13 mouse cellular contexts compared by ENCODE assay signal in the genomic region with DNA sequence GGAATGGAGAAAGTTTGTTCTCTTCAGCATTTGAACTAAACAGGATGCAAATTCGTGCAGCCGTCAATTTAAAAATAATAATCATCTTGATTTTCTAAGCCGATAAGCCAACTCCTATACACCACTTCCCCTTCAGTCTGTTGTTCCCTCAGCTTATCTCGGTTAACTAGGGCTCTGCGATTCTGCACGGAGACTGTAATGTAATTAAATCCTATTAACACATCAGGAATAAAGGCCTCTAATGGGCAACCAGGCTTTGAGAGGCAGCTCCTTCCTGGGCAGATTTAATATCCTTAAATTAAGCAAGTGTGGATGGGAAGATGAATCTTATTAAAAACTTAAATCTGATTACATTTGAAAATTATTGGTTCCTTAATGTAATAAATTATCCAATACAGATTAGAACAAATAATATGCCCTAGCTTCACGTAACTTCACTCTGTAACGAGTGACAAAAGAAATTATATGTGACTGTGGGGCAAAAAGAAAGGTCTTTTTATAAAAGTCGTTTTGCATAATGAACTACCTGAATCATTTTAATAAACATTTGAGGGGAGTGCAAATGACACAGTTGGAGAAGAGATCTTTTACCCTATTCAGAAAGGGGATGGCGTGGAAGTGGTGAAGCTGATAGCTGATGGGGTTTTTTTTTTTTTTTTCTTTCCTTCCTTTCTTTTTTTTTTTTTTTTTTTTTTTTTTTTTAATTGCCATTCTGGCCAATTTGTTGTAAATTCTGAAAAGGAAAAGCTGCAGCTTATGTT.
DNase-seq lines count a peak whose midpoint lies in the region; ATAC-seq lines count a peak whose summit lies in the region.
"Had no signal": no experiment of that assay in that cellular context is flagged by ENCODE, and none has a peak within 500 bp of the region (broad histone marks: within the 10 kb centered on the region; RNA-seq: fewer than 3 reads in every experiment).

No protein-coding gene starts in this region.

- no peaks in the 10 kb centered on the region for H3K27me3 ChIP-seq in hindbrain, embryonic 11.5 days (ENCODE audit: control insufficient read depth, insufficient read depth, low read length)
- H3K27me3 ChIP-seq in hindbrain, embryonic 10.5 days (ENCODE audit: insufficient read depth, poor library complexity, severe bottlenecking), result no peaks in the 10 kb centered on the region
- no peaks in the 10 kb centered on the region for H3K27me3 ChIP-seq in forebrain, embryonic 16.5 days (replicated peaks; ENCODE audit: control insufficient read depth, insufficient read depth, low read length)
- no peaks in the 10 kb centered on the region for H3K27me3 ChIP-seq in midbrain, embryonic 12.5 days
- H3K27me3 ChIP-seq: heart, embryonic 15.5 days; lung, embryonic 15.5 days had no signal

- DNase-seq in hindbrain, embryonic 11.5 days (ENCODE audit: low spot score), result peak; percentile 11
- DNase-seq in hindbrain, embryonic 10.5 days (ENCODE audit: low spot score), result no peak
- DNase-seq in retina, embryonic 14.5 days (ENCODE audit: low spot score), result peak; percentile 58
- no peak for DNase-seq in adrenal gland, postnatal 4 days (ENCODE audit: low spot score in 2 of 2)
- DNase-seq in heart, postnatal 10 days, result no peak
- DNase-seq in gastrocnemius, postnatal 10 days, result no peak
- DNase-seq: adrenal gland, postnatal 14 days; thymus, adult 18-20 months had no signal

- intact Hi-C loops in heart, postnatal 10 days (cut with DNase I), result no loop called here

- H3K9ac ChIP-seq in hindbrain, embryonic 11.5 days (ENCODE audit: low read depth, low read length), result no peak overlapping the region
- H3K9ac ChIP-seq in forebrain, embryonic 16.5 days (replicated peaks; ENCODE audit: low read depth, low read length), result no peak overlapping the region
- H3K9ac ChIP-seq in midbrain, embryonic 12.5 days (replicated peaks), result no peak overlapping the region
- H3K9ac ChIP-seq: heart, embryonic 15.5 days; lung, embryonic 15.5 days had no signal

- H3K27ac ChIP-seq in hindbrain, embryonic 11.5 days (ENCODE audit: low read depth, low read length), result no peak overlapping the region
- H3K27ac ChIP-seq in hindbrain, embryonic 10.5 days, result no peak overlapping the region
- peak overlapping the region; percentile 82 for H3K27ac ChIP-seq in forebrain, embryonic 16.5 days (ENCODE audit: low read length)
- H3K27ac ChIP-seq in midbrain, embryonic 12.5 days (replicated peaks), result 0 out of 2 replicates have a peak overlapping the region, but pooled peaks have one; percentile 30
- H3K27ac ChIP-seq: heart, embryonic 15.5 days; lung, embryonic 15.5 days had no signal

- H3K4me3 ChIP-seq in hindbrain, embryonic 11.5 days (ENCODE audit: low read depth, low read length), result no peak overlapping the region
- H3K4me3 ChIP-seq in hindbrain, embryonic 10.5 days, result no peak overlapping the region
- H3K4me3 ChIP-seq in forebrain, embryonic 16.5 days (replicated peaks; ENCODE audit: low read length), result no peak overlapping the region
- H3K4me3 ChIP-seq in midbrain, embryonic 12.5 days, result no peak overlapping the region
- H3K4me3 ChIP-seq: heart, embryonic 15.5 days; lung, embryonic 15.5 days had no signal

- 37% methylated on average over 10 of the region's 10 CpGs for WGBS in hindbrain, embryonic 11.5 days
- 47% methylated on average over 10 of the region's 10 CpGs for WGBS in hindbrain, embryonic 10.5 days
- WGBS in forebrain, embryonic 16.5 days, result 4% methylated on average over 10 of the region's 10 CpGs
- WGBS in midbrain, embryonic 12.5 days, result 17% methylated on average over 10 of the region's 10 CpGs

- H3K9me3 ChIP-seq in hindbrain, embryonic 11.5 days (ENCODE audit: control insufficient read depth, low read length), result no peaks in the 10 kb centered on the region
- H3K9me3 ChIP-seq in hindbrain, embryonic 10.5 days, result no peaks in the 10 kb centered on the region
- no peaks in the 10 kb centered on the region for H3K9me3 ChIP-seq in forebrain, embryonic 16.5 days (ENCODE audit: control insufficient read depth, low read length)
- H3K9me3 ChIP-seq in midbrain, embryonic 12.5 days, result no peaks in the 10 kb centered on the region
- H3K9me3 ChIP-seq: heart, embryonic 15.5 days; lung, embryonic 15.5 days had no signal

- no peaks in the 10 kb centered on the region for H3K4me1 ChIP-seq in hindbrain, embryonic 11.5 days (replicated peaks; ENCODE audit: control insufficient read depth, insufficient read depth, low read length)
- peaks cover 18% of the 10 kb centered on the region for H3K4me1 ChIP-seq in hindbrain, embryonic 10.5 days (replicated peaks)
- peaks cover 20% of the 10 kb centered on the region for H3K4me1 ChIP-seq in forebrain, embryonic 16.5 days (replicated peaks; ENCODE audit: control insufficient read depth, insufficient read depth, low read length)
- peaks cover 15% of the 10 kb centered on the region for H3K4me1 ChIP-seq in midbrain, embryonic 12.5 days
- H3K4me1 ChIP-seq: heart, embryonic 15.5 days; lung, embryonic 15.5 days had no signal

- H3K36me3 ChIP-seq in hindbrain, embryonic 11.5 days (ENCODE audit: control insufficient read depth, insufficient read depth, low read length), result no peaks in the 10 kb centered on the region
- no peaks in the 10 kb centered on the region for H3K36me3 ChIP-seq in hindbrain, embryonic 10.5 days
- H3K36me3 ChIP-seq in forebrain, embryonic 16.5 days (ENCODE audit: control insufficient read depth, insufficient read depth), result no peaks in the 10 kb centered on the region
- H3K36me3 ChIP-seq in midbrain, embryonic 12.5 days, result no peaks in the 10 kb centered on the region
- H3K36me3 ChIP-seq: G1E; heart, embryonic 15.5 days; lung, embryonic 15.5 days had no signal

- H3K4me2 ChIP-seq in hindbrain, embryonic 11.5 days (replicated peaks; ENCODE audit: low read depth, low read length), result no peak overlapping the region
- H3K4me2 ChIP-seq in forebrain, embryonic 16.5 days (ENCODE audit: low read length), result peak overlapping the region; percentile 57
- peak overlapping the region; percentile 44 for H3K4me2 ChIP-seq in midbrain, embryonic 12.5 days (replicated peaks)
- H3K4me2 ChIP-seq: heart, embryonic 15.5 days; lung, embryonic 15.5 days had no signal

- ATAC-seq in hindbrain, embryonic 11.5 days (ENCODE audit: low FRiP score), result peak; percentile 62
- ATAC-seq in forebrain, embryonic 16.5 days, result peak; percentile 76
- ATAC-seq in midbrain, embryonic 12.5 days (ENCODE audit: low FRiP score, low read depth), result peak; percentile 65

Comparison
In these comparisons a context has a peak if more than half of its experiments do, and no peak if none do; other contexts are left out.
1. DNase-seq: peak in hindbrain, embryonic 11.5 days (single experiment) and retina, embryonic 14.5 days (single experiment); none in hindbrain, embryonic 10.5 days (single experiment), adrenal gland, postnatal 4 days (0 of 2), heart, postnatal 10 days (0 of 2) and gastrocnemius, postnatal 10 days (single experiment).
2. H3K27ac ChIP-seq: peak in forebrain, embryonic 16.5 days (single experiment) and midbrain, embryonic 12.5 days (single experiment); none in hindbrain, embryonic 11.5 days (single experiment) and hindbrain, embryonic 10.5 days (single experiment).
3. Peak in every context shown above with its lines, with median percentiles within 50 percentile points of each other: ATAC-seq.